Mouse (Mus musculus): ENCODE data around the gene Nt5c3b. TPM values are rescaled to one million over a fixed set of nuclear protein-coding genes. Genes with fewer than 3 reads are reported as not detected.

Nt5c3b gene
- 150 and 156 TPM in 2 replicates for polyA plus RNA-seq (2016; fragmentation: Nextera tagmentation; extraction: Ambion mirVana)

DNA sequence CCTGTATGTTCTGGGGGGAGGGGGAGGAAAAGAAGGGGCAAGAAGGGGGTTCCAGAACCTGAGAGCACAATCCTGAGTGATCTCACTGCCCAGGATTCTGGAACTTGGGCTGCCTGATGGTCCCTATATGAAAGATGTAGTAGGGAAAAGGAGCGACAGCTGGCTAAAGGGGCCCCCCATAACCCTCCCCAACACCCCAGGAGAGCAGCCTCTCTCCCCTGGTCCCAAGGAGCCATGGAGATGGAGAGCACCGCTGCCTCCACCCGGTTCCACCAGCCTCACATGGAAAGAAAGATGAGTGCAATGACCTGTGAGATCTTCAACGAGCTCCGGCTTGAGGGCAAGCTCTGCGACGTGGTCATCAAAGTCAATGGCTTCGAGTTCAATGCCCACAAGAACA is at the start of gene Nt5c3b, which contains the start of gene Klhl10:
Gene Nt5c3b (minus strand): TSS at position 12 of the 400 bp plus-strand sequence.
Gene Klhl10 (plus strand): TSS at position 121 of the 400 bp plus-strand sequence.
- Histone ChIP-seq H3K4me3 (peak within 1 kb of the TSS; percentile 79), H3K36me3 (replicated peaks) (peaks cover 30% of the 10 kb centered on the region), H3K9me3 (no peaks in the 10 kb centered on the region), H3K27ac (replicated peaks) (peak within 1 kb of the TSS; percentile 94), H3K4me1 (peaks cover 20% of the 10 kb centered on the region), H3K27me3 (replicated peaks; ENCODE audit: low read depth, poor library complexity, severe bottlenecking) (no peaks in the 10 kb centered on the region)
- 88% methylated on average over 8 of the region's 8 CpGs for WGBS
- no peak for DNase-seq (ENCODE audit: low spot score)

DNA sequence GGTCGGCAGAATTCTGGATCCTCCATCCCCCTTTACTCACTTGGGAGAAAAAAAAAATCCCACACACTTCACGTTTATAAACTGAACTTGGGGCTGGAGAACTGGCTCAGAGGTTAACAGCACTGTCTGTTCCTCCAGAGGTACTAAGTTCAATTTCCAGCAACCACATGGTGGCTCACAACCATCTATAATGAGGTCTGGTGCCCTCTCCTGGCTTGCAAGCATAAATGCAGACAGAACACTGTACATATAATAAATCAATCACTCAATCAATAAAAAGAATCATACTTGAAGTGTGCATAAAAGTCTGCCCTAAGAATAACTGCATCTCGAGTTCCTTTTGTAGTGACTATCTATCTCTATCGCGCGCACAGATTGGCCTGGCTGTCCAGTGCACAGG is 49.3 kb upstream of the Nt5c3b start:
- Histone ChIP-seq H3K36me3 (replicated peaks) (peaks cover 100% of the 10 kb centered on the region), H3K9me3 (no peaks in the 10 kb centered on the region), H3K4me3 (no peak overlapping the region), H3K4me1 (no peaks in the 10 kb centered on the region), H3K27me3 (replicated peaks; ENCODE audit: low read depth, poor library complexity, severe bottlenecking) (no peaks in the 10 kb centered on the region), H3K27ac (replicated peaks) (no peak overlapping the region)
- WGBS = 89% methylated on average over 6 of the region's 6 CpGs
- DNase-seq (ENCODE audit: low spot score) = no peak

GRCm38 (mm10) chr11:100485801-100486538 is 44.4 kb upstream of the Nt5c3b start:
- no peaks in the 10 kb centered on the region for H3K9me3 ChIP-seq
- no peak overlapping the region for H3K4me3 ChIP-seq
- no peaks in the 10 kb centered on the region for H3K27me3 ChIP-seq (replicated peaks; ENCODE audit: low read depth, poor library complexity, severe bottlenecking)
- no peaks in the 10 kb centered on the region for H3K4me1 ChIP-seq
- H3K36me3 ChIP-seq (replicated peaks) = peaks cover 100% of the 10 kb centered on the region
- 91% methylated on average over 8 of the region's 8 CpGs for WGBS
- DNase-seq (ENCODE audit: low spot score) = no peak
- no peak overlapping the region for H3K27ac ChIP-seq (replicated peaks)

- no peaks in the 10 kb centered on the region for H3K4me1 ChIP-seq
- no peak for DNase-seq (ENCODE audit: low spot score)
- 93% methylated on average over 3 of the region's 3 CpGs for WGBS
- H3K4me3 ChIP-seq = no peak overlapping the region
- peaks cover 100% of the 10 kb centered on the region for H3K36me3 ChIP-seq (replicated peaks)
- H3K27me3 ChIP-seq (replicated peaks; ENCODE audit: low read depth, poor library complexity, severe bottlenecking) = no peaks in the 10 kb centered on the region
- H3K27ac ChIP-seq (replicated peaks) = no peak overlapping the region
- H3K9me3 ChIP-seq = no peaks in the 10 kb centered on the region
Observed at GRCm38 (mm10) chr11:100484461-100484860, 42.9 kb upstream of the Nt5c3b start.

- DNase-seq (ENCODE audit: low spot score) = no peak
- Histone ChIP-seq H3K27ac (replicated peaks) (no peak overlapping the region), H3K36me3 (replicated peaks) (peaks cover 87% of the 10 kb centered on the region), H3K27me3 (replicated peaks; ENCODE audit: low read depth, poor library complexity, severe bottlenecking) (no peaks in the 10 kb centered on the region), H3K9me3 (no peaks in the 10 kb centered on the region), H3K4me3 (no peak overlapping the region), H3K4me1 (no peaks in the 10 kb centered on the region)
- 82% methylated on average over 7 of the region's 7 CpGs for WGBS
Observed at GRCm38 (mm10) chr11:100479152-100479551, 37.5 kb upstream of the Nt5c3b start.

DNA sequence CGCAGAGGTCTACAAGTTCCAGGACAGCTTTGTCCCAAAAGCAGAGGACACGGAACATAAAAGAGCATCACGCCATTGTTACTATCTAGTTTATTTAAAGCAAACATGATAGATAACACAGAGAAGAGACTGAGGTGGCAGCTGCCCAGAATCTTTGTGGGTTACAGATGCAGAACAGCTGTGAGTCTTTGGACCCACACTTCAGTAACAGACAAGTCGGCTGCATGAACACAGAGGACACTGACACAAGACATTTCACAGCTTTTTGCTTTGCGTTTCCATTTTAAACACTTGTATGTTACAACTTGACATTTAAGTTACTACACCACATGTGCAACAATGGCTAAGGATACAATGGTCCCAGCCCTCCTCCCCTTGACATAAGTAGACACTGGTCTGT is 34.7 kb upstream of the Nt5c3b start:
- H3K4me3 ChIP-seq = no peak overlapping the region
- WGBS = 96% methylated on average over 5 of the region's 5 CpGs
- peaks cover 59% of the 10 kb centered on the region for H3K36me3 ChIP-seq (replicated peaks)
- H3K27me3 ChIP-seq (replicated peaks; ENCODE audit: low read depth, poor library complexity, severe bottlenecking) = no peaks in the 10 kb centered on the region
- no peak for DNase-seq (ENCODE audit: low spot score)
- no peak overlapping the region for H3K27ac ChIP-seq (replicated peaks)
- H3K4me1 ChIP-seq = peaks cover 7% of the 10 kb centered on the region
- no peaks in the 10 kb centered on the region for H3K9me3 ChIP-seq

DNA sequence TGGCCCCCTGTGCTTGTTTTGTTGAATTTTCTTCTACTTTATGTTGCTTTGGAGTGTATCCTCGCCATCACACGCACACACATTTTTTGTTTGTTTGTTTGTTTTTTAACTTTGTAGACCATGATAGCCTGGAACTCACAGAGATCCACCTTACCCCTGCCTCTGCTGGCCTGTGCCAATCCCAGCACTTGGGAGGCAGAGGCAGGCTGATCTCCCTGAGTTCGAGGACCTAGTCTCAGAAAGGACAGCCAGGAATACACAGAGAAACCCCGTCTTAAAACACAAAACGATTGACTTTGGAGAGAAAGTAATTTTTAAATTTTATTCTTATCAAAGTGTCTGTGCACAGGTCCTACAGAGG is 31.3 kb upstream of the Nt5c3b start:
- Histone ChIP-seq H3K4me1 (peaks cover 23% of the 10 kb centered on the region), H3K36me3 (replicated peaks) (peaks cover 45% of the 10 kb centered on the region), H3K9me3 (no peaks in the 10 kb centered on the region), H3K27ac (replicated peaks) (peak overlapping the region; percentile 92; the same call in 1 of the 2 replicates), H3K27me3 (replicated peaks; ENCODE audit: low read depth, poor library complexity, severe bottlenecking) (no peaks in the 10 kb centered on the region), H3K4me3 (peak overlapping the region; percentile 95)
- no peak for DNase-seq (ENCODE audit: low spot score)
- 35% methylated on average over 5 of the region's 5 CpGs for WGBS

GRCm38 (mm10) chr11:100472197-100472934 is 30.8 kb upstream of the Nt5c3b start, which contains the start of gene Klhl11:
Klhl11 (minus strand) TSS chr11:100472741.
- peak; percentile 95 for DNase-seq (ENCODE audit: low spot score)
- peak within 1 kb of the TSS; percentile 95 for H3K4me3 ChIP-seq
- no peaks in the 10 kb centered on the region for H3K27me3 ChIP-seq (replicated peaks; ENCODE audit: low read depth, poor library complexity, severe bottlenecking)
- under 1% methylated on average over 83 of the region's 83 CpGs for WGBS
- peaks cover 45% of the 10 kb centered on the region for H3K36me3 ChIP-seq (replicated peaks)
- peaks cover 23% of the 10 kb centered on the region for H3K4me1 ChIP-seq
- H3K27ac ChIP-seq (replicated peaks) = peak within 1 kb of the TSS; percentile 92
- H3K9me3 ChIP-seq = no peaks in the 10 kb centered on the region

GRCm38 (mm10) chr11:100471352-100472196 is 30.0 kb upstream of the Nt5c3b start:
- DNase-seq (ENCODE audit: low spot score) = no peak
- Histone ChIP-seq H3K4me1 (peaks cover 23% of the 10 kb centered on the region), H3K27me3 (replicated peaks; ENCODE audit: low read depth, poor library complexity, severe bottlenecking) (no peaks in the 10 kb centered on the region), H3K36me3 (replicated peaks) (peaks cover 44% of the 10 kb centered on the region), H3K4me3 (peak overlapping the region; percentile 95), H3K9me3 (no peaks in the 10 kb centered on the region), H3K27ac (replicated peaks) (peak overlapping the region; percentile 92)
- WGBS = 6% methylated on average over 30 of the region's 30 CpGs

DNA sequence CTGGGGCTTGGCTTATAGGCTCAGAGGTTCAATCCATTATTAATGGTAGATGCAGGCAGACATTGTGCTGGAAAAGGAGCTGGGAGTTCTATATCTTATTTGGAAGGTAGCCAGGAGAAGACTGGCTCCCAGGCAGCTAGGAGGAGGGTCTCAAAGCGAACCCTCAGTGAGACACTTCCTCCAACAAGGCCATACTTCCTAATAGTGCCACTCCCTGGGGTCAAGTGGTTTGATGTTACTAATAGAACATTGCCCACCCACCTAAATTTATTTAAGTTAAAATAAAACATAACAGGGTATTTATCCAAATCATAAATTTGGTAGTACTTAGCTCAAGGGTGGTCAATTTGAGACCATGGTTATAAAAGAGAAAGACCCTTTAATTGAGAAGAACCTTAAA is 24.2 kb upstream of the Nt5c3b start:
- DNase-seq (ENCODE audit: low spot score) = no peak
- Histone ChIP-seq H3K27ac (replicated peaks) (no peak overlapping the region), H3K9me3 (no peaks in the 10 kb centered on the region), H3K36me3 (replicated peaks) (peaks cover 71% of the 10 kb centered on the region), H3K4me3 (no peak overlapping the region), H3K27me3 (replicated peaks; ENCODE audit: low read depth, poor library complexity, severe bottlenecking) (no peaks in the 10 kb centered on the region), H3K4me1 (peaks cover 12% of the 10 kb centered on the region)
- WGBS = 89% methylated on average over 1 of the region's 1 CpGs

GRCm38 (mm10) chr11:100465229-100465792 is 23.7 kb upstream of the Nt5c3b start:
- DNase-seq (ENCODE audit: low spot score) = no peak

GRCm38 (mm10) chr11:100462699-100463098 is 21.1 kb upstream of the Nt5c3b start:
- Histone ChIP-seq H3K4me1 (no peaks in the 10 kb centered on the region), H3K27me3 (replicated peaks; ENCODE audit: low read depth, poor library complexity, severe bottlenecking) (no peaks in the 10 kb centered on the region), H3K36me3 (replicated peaks) (peaks cover 76% of the 10 kb centered on the region), H3K4me3 (no peak overlapping the region), H3K9me3 (no peaks in the 10 kb centered on the region), H3K27ac (replicated peaks) (no peak overlapping the region)
- 95% methylated on average over 10 of the region's 10 CpGs for WGBS
- DNase-seq (ENCODE audit: low spot score) = no peak

More at GRCm38 (mm10) chr11:100465229-100465792, 23.7 kb upstream of the Nt5c3b start:
- peaks cover 75% of the 10 kb centered on the region for H3K36me3 ChIP-seq (replicated peaks)
- peaks cover 6% of the 10 kb centered on the region for H3K4me1 ChIP-seq
- H3K27ac ChIP-seq (replicated peaks) = no peak overlapping the region
- H3K4me3 ChIP-seq = no peak overlapping the region
- no peaks in the 10 kb centered on the region for H3K27me3 ChIP-seq (replicated peaks; ENCODE audit: low read depth, poor library complexity, severe bottlenecking)
- H3K9me3 ChIP-seq = no peaks in the 10 kb centered on the region
- WGBS = 89% methylated on average over 1 of the region's 1 CpGs

Data from embryonic facial prominence, embryonic 10.5 days (tissue).